Mouse (Mus musculus) T-helper 17 cell (primary cell): Measurements from ENCODE around the gene Olfr305.
"Not testable (repeated sequence)": the region's sequence is repeated elsewhere in the genome, so short reads cannot be mapped to it uniquely, and the experiment has no call there.

Experiments
- in situ Hi-C, 2 experiments: fragments of 300-600 bp; cut with MboI, MseI; formaldehyde crosslinking; loops; 1 replicate in 1 of 2; 2 replicates in 1 of 2; pipeline ENCODE4 v1.15.1; 2025; ENCODE audit warnings: high pct_unique_total_duplicates in 2 of 2

Gene Olfr305

GRCm38 (mm10) chr7:86366828-86367227, at the start of gene Olfr305:
Olfr305 (minus strand) TSS chr7:86366928.
- in situ Hi-C loops: loop anchor here (10.0 kb wide), 2 partner anchors 902 to 1322 kb away; no protein-coding TSS in a partner anchor

- in situ Hi-C loops: loop anchor here in 1 of 2 experiments (10.0 kb wide), 1 partner anchor 1919 kb away; no protein-coding TSS in a partner anchor
These were observed 36.8 kb upstream of the Olfr305 start, which contains the start of gene Olfr301 for GRCm38 (mm10) chr7:86403546-86403945. Olfr301 (plus strand) TSS chr7:86403846.

GRCm38 (mm10) chr7:86397689-86398088, 31.0 kb upstream of the Olfr305 start, which contains the start of gene Olfr303:
Olfr303 (minus strand) TSS chr7:86397789.
- in situ Hi-C loops: no loop called here

- in situ Hi-C loops: no loop called here
These were observed 19.8 kb upstream of the Olfr305 start, which contains the start of gene Olfr304 for GRCm38 (mm10) chr7:86386558-86386957. Olfr304 (minus strand) TSS chr7:86386658.

- in situ Hi-C loops: no loop called here
These were observed 19.0 kb upstream of the Olfr305 start for GRCm38 (mm10) chr7:86385769-86386168.

- in situ Hi-C loops: not testable (repeated sequence)
These were observed 20.4 kb downstream of the Olfr305 start for GRCm38 (mm10) chr7:86346296-86346695.

- in situ Hi-C loops: no loop called here
These were observed 22.5 kb downstream of the Olfr305 start for GRCm38 (mm10) chr7:86344253-86344652.

GRCm38 (mm10) chr7:86342881-86343565, 23.7 kb downstream of the Olfr305 start:
- in situ Hi-C loops: no loop called here

GRCm38 (mm10) chr7:86337486-86337885, 29.2 kb downstream of the Olfr305 start, which contains the start of gene Olfr307:
Olfr307 (minus strand) TSS chr7:86337586.
- in situ Hi-C loops: no loop called here

GRCm38 (mm10) chr7:86325530-86325929, 41.2 kb downstream of the Olfr305 start, which contains the start of gene Olfr308:
Olfr308 (minus strand) TSS chr7:86325630.
- in situ Hi-C loops: no loop called here

- in situ Hi-C loops: no loop called here
These were observed 45.4 kb downstream of the Olfr305 start for GRCm38 (mm10) chr7:86321323-86321722.

- in situ Hi-C loops: no loop called here
These were observed 53.1 kb downstream of the Olfr305 start, which contains the start of gene Olfr309 for GRCm38 (mm10) chr7:86313608-86314007. Olfr309 (minus strand) TSS chr7:86313708.
